Mouse (Mus musculus): ENCODE data around the gene Tecr.

- TF ChIP-seq CTCF (IDR thresholded peaks at IDR 0.05; ENCODE audit: borderline replicate concordance, extremely low read depth, insufficient read depth, insufficient read length) (no peak), POLR2A (IDR thresholded peaks at IDR 0.05; ENCODE audit: borderline replicate concordance, extremely low read depth, insufficient read depth, insufficient read length, poor library complexity, severe bottlenecking) (no peak)
Observed at GRCm38 (mm10) chr8:83654725-83655124, 47.0 kb upstream of the Tecr start.

All from brain, embryonic 14.5 days (tissue).